Mouse (Mus musculus) cerebellum, adult 2 months (tissue): ENCODE data around the gene Leng9. TPM values are rescaled to one million over a fixed set of nuclear protein-coding genes. Genes with fewer than 3 reads are reported as not detected.

ENCODE experiments used
- DNase-seq, 2 experiments: peaks; one replicate each; pipeline ENCODE4 v3.0.0; 2021
- H3K27ac ChIP-seq: fragments of 200-500 bp; 2 replicates; pipeline ENCODE4 v1.5.1; 2012; ENCODE audit warnings: low read length, control low read depth, inconsistent platforms; ENCODE audit not compliant: insufficient read depth
- H3K27me3 ChIP-seq: fragments of 200-500 bp; 2 replicates; pipeline ENCODE4 v1.6.1; 2012; ENCODE audit warnings: inconsistent platforms, mild to moderate bottlenecking, low read length, moderate library complexity; ENCODE audit not compliant: control insufficient read depth, insufficient read depth
- H3K4me1 ChIP-seq: fragments of 200-500 bp; 2 replicates; pipeline ENCODE4 v1.6.1; 2011; ENCODE audit warnings: low read length; ENCODE audit not compliant: control insufficient read depth, insufficient read depth
- H3K4me3 ChIP-seq: fragments of 200-500 bp; replicated peaks from 2 replicates; pipeline ENCODE3; 2011; ENCODE audit warnings: mild to moderate bottlenecking, low read depth, low read length, control low read depth; ENCODE audit not compliant: insufficient read depth
- CTCF ChIP-seq: fragments of 200-500 bp; IDR thresholded peaks from 2 replicates; pipeline ENCODE4 v1.5.1; 2011; ENCODE audit warnings: low read depth, mild to moderate bottlenecking, control low read depth, low read length, moderate library complexity, borderline replicate concordance; ENCODE audit not compliant: insufficient read depth
- POLR2A ChIP-seq: fragments of 200-500 bp; IDR thresholded peaks from 2 replicates; pipeline ENCODE4 v1.6.1; 2011; ENCODE audit warnings: low read length, control low read depth, borderline replicate concordance; ENCODE audit not compliant: insufficient read depth
- WGBS: fragments of 180-500 bp; shearing (Covaris S2); methylation state at CpG from one replicate; pipeline ENCODE4 v1.1.7; 2018; 5-methylcytosine and 5-hydroxymethylcytosine counted together
- polyA plus RNA-seq: library from polyadenylated mRNA; depleted of rRNA; stranded (reverse); fragments of >200 nt; gene quantifications from 2 replicates; pipeline ENCODE4 v1.2.3, GENCODE M21; 2012

Leng9 gene
- polyA plus RNA-seq, 1 experiment = 8.8 TPM

GRCm38 (mm10) chr7:4154976-4155375, 4.8 kb upstream of the Leng9 start:
- 24% methylated on average over 4 of the region's 4 CpGs for WGBS
- TF ChIP-seq POLR2A = no peak
- no peak for TF ChIP-seq CTCF
- Histone ChIP-seq H3K27ac (no peak overlapping the region), H3K4me1 (no peaks in the 10 kb centered on the region), H3K27me3 (no peaks in the 10 kb centered on the region), H3K4me3 (no peak overlapping the region)
- DNase-seq = no peak

DNA sequence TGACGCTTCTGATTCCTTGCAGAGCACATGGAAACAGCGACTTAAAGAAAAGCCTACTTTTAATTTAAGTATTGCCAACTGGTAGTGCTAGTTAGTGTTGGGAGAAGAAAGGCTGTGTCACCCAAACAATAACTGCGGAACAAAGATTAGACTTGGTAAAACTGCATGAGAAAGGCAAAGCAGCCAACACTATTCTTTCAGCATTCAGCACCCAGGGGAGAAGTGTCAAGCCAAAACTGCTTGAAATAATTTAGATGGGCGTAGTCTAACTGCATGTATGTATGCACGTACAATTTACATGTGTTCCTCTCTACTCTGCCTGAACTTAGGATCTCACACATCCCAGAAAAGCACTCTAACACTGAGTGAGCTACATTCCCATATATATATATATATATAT, 4.2 kb upstream of the Leng9 start:
- 60% methylated on average over 5 of the region's 5 CpGs for WGBS
- Histone ChIP-seq H3K4me3 (no peak overlapping the region), H3K27me3 (no peaks in the 10 kb centered on the region), H3K27ac (no peak overlapping the region), H3K4me1 (no peaks in the 10 kb centered on the region)
- TF ChIP-seq CTCF (no peak), POLR2A (no peak)
- DNase-seq = no peak

- DNase-seq = peak in 1 of 2 experiments; percentile 62
- H3K27me3 ChIP-seq = no peaks in the 10 kb centered on the region
- peak overlapping the region; percentile 98 for H3K4me3 ChIP-seq
- H3K27ac ChIP-seq = no peak overlapping the region; the same call in 1 of the 2 replicates
- peaks cover 6% of the 10 kb centered on the region; the same call in 1 of the 2 replicates for H3K4me1 ChIP-seq
- TF ChIP-seq CTCF = no peak
- TF ChIP-seq POLR2A = no peak
- WGBS = 7% methylated on average over 22 of the region's 22 CpGs
Observed at GRCm38 (mm10) chr7:4151241-4151640, 1.1 kb upstream of the Leng9 start.

DNA sequence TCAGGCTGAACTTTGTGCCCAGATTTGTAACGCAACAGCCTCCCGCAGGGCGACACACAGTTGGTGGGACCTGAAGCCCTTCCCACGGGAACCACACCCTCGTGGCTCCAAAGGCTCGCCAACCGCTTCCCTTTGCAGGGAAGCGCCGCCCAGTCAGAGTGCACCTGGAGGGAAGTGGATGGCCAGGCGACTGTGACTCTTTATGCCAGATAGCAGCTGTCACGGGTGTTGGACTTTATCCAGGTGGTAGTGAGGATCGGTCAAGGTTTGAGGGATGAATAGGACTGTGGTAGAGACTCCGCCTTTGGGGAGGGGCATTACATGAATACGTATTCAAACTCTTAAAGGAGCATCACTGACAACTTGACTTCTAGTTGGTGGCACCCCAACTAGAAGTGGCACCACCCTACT, 642 bp upstream of the Leng9 start:
- under 1% methylated on average over 14 of the region's 14 CpGs for WGBS
- H3K27ac ChIP-seq = peak overlapping the region; percentile 26
- H3K4me1 ChIP-seq = peaks cover 6% of the 10 kb centered on the region; the same call in 1 of the 2 replicates
- no peaks in the 10 kb centered on the region for H3K27me3 ChIP-seq
- TF ChIP-seq POLR2A (peak; percentile 43; the same call in 1 of the 2 replicates), CTCF (no peak)
- peak overlapping the region; percentile 98 for H3K4me3 ChIP-seq
- DNase-seq = peak; percentile 80 to 89

- TF ChIP-seq POLR2A (peak; percentile 90), CTCF (no peak)
- DNase-seq = peak; percentile 91 to 94
- H3K4me3 ChIP-seq = peak overlapping the region; percentile 98
- WGBS = under 1% methylated on average over 64 of the region's 64 CpGs
- H3K27ac ChIP-seq = peak overlapping the region; percentile 100
- H3K4me1 ChIP-seq = peaks cover 6% of the 10 kb centered on the region; the same call in 1 of the 2 replicates
- no peaks in the 10 kb centered on the region for H3K27me3 ChIP-seq
Observed at GRCm38 (mm10) chr7:4149209-4150054, 742 bp downstream of the Leng9 start.

DNA sequence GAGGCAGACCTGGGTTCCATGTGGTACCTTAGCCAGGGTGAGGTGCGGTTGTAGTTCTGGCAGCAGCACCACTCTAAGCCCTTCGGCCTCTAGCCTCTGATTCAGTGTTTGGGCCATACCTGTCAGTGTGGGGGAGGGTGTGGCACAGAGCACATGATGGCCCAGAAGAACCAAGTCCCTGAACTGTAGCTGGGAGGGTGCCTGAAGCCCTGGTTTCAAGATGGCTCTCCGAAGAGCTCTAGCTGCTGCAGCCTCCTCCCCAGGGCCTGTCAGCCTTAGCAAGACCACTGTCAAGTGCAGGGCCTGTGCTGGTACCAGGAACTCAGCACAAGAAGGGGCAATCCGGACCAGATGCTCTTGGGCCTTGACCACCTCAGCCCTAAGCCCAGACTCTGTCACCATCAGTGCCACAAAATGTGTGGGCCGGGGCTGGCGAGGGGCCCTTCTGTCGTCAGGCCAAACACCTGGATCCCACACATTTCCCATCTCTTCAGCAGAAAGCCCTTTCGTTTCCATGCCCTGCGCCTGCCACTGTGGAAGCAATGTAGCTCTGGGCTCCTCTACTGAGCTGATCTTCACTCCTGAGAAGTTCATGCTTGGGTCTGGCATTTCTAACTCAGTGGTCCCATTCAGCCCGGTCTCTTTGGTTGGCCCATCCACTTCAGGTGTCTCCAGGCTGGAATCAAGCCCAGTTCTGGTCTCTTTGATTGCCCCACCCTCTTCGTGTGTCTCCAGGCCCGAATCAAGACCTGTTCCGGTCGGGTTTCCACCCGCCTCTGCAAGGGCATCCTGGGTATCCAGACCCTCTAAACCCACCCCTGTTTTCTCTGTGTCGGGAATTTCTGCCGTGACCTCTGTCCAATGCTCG, 1.6 kb downstream of the Leng9 start:
- TF ChIP-seq CTCF (no peak), POLR2A (no peak)
- Histone ChIP-seq H3K27me3 (no peaks in the 10 kb centered on the region), H3K27ac (peak overlapping the region; percentile 100), H3K4me1 (peaks cover 6% of the 10 kb centered on the region; the same call in 1 of the 2 replicates), H3K4me3 (peak overlapping the region; percentile 98)
- 14% methylated on average over 18 of the region's 18 CpGs for WGBS
- DNase-seq = peak in 1 of 2 experiments; percentile 38

- DNase-seq = no peak
- H3K27ac ChIP-seq = no peak overlapping the region
- no peak for TF ChIP-seq CTCF
- no peak for TF ChIP-seq POLR2A
Observed at GRCm38 (mm10) chr7:4147836-4148235, 2.3 kb downstream of the Leng9 start.

GRCm38 (mm10) chr7:4147371-4147770, 2.8 kb downstream of the Leng9 start:
- no peak overlapping the region for H3K4me3 ChIP-seq
- H3K27ac ChIP-seq = no peak overlapping the region
- DNase-seq = peak in 1 of 2 experiments; percentile 35
- no peaks in the 10 kb centered on the region for H3K27me3 ChIP-seq
- TF ChIP-seq CTCF = no peak
- TF ChIP-seq POLR2A = no peak
- WGBS = 82% methylated on average over 20 of the region's 20 CpGs
- peaks cover 6% of the 10 kb centered on the region; the same call in 1 of the 2 replicates for H3K4me1 ChIP-seq

More at GRCm38 (mm10) chr7:4147836-4148235, 2.3 kb downstream of the Leng9 start:
- H3K4me3 ChIP-seq = no peak overlapping the region
- WGBS = 75% methylated on average over 4 of the region's 4 CpGs
- peaks cover 6% of the 10 kb centered on the region; the same call in 1 of the 2 replicates for H3K4me1 ChIP-seq
- H3K27me3 ChIP-seq = no peaks in the 10 kb centered on the region
